Mouse (Mus musculus) CH12.LX (cell line): ENCODE measurements around the gene Acadsb.

Experiments
- BHLHE40 ChIP-seq: IDR thresholded peaks from 2 replicates; pipeline ENCODE4 v1.6.1; 2011; ENCODE audit warnings: mild to moderate bottlenecking, low read depth, low read length, improper control_type of control experiment
- CHD2 ChIP-seq: IDR thresholded peaks from 2 replicates; pipeline ENCODE4 v1.6.1; 2011; ENCODE audit warnings: low read length, improper control_type of control experiment
- CTCF ChIP-seq, 2 experiments: IDR thresholded peaks in 1 of 2; conservative IDR thresholded peaks in 1 of 2; 2 replicates each; pipeline ENCODE4 v1.5.1; 2011 to 2012; ENCODE audit warnings: low read depth in 2 of 2, low read length in 2 of 2, improper control_type of control experiment in 1 of 2, inconsistent platforms in 1 of 2, mild to moderate bottlenecking in 1 of 2, moderate library complexity in 1 of 2
- E2F4 ChIP-seq: IDR thresholded peaks from 2 replicates; pipeline ENCODE4 v1.6.1; 2011; ENCODE audit warnings: low read depth, low read length, improper control_type of control experiment; ENCODE audit not compliant: insufficient replicate concordance
- ELF1 ChIP-seq: IDR thresholded peaks from 2 replicates; pipeline ENCODE4 v1.6.1; 2014; ENCODE audit warnings: low read depth, mild to moderate bottlenecking, inconsistent platforms, low read length, improper control_type of control experiment
- EP300 ChIP-seq: IDR thresholded peaks from 2 replicates; pipeline ENCODE4 v1.6.1; 2011; ENCODE audit warnings: low read length, improper control_type of control experiment
- JUND ChIP-seq: conservative IDR thresholded peaks from 2 replicates; pipeline ENCODE4 v1.6.1; 2011; ENCODE audit warnings: low read depth, low read length, improper control_type of control experiment
- KAT2A ChIP-seq: IDR thresholded peaks from 2 replicates; pipeline ENCODE4 v1.6.1; 2012; ENCODE audit warnings: low read length, improper control_type of control experiment, inconsistent platforms; ENCODE audit not compliant: insufficient replicate concordance
- MAZ ChIP-seq: IDR thresholded peaks from 2 replicates; pipeline ENCODE4 v1.6.1; 2012; ENCODE audit warnings: low read depth, mild to moderate bottlenecking, inconsistent platforms, low read length, improper control_type of control experiment, moderate library complexity
- NELFE ChIP-seq: IDR thresholded peaks from 2 replicates; pipeline ENCODE4 v1.6.1; 2011; ENCODE audit warnings: low read depth, low read length, improper control_type of control experiment
- POLR2A ChIP-seq: IDR thresholded peaks from 2 replicates; pipeline ENCODE4 v1.6.1; 2011; ENCODE audit warnings: low read depth, mild to moderate bottlenecking, improper control_type of control experiment, low read length
- RCOR1 ChIP-seq: conservative IDR thresholded peaks from 2 replicates; pipeline ENCODE4 v1.6.1; 2012; ENCODE audit warnings: low read depth, mild to moderate bottlenecking, inconsistent platforms, low read length, improper control_type of control experiment
- SIN3A ChIP-seq: IDR thresholded peaks from 2 replicates; pipeline ENCODE4 v1.6.1; 2012; ENCODE audit warnings: low read length, improper control_type of control experiment, inconsistent platforms
- ZNF384 ChIP-seq: IDR thresholded peaks from 2 replicates; pipeline ENCODE4 v1.6.1; 2012; ENCODE audit warnings: low read depth, low read length, improper control_type of control experiment, inconsistent platforms

GRCm38 (mm10) chr7:131371470-131371860 is 38.9 kb upstream of the Acadsb start:
- TF ChIP-seq EP300 (no peak), RCOR1 (no peak), KAT2A (no peak), BHLHE40 (no peak), CTCF (conservative IDR thresholded peaks at IDR 0.05 in 1 of 2, IDR thresholded peaks at IDR 0.05 in 1 of 2; ENCODE audit: low read depth in 2 of 2, low read length in 2 of 2) (no peak), ELF1 (no peak), CHD2 (no peak), MAZ (no peak), JUND (no peak), POLR2A (no peak), SIN3A (no peak), NELFE (no peak), E2F4 (no peak), ZNF384 (no peak)
